Mouse (Mus musculus): ENCODE results near the gene Notch1. TPM values are rescaled to one million over a fixed set of nuclear protein-coding genes. Genes with fewer than 3 reads are reported as not detected.

Notch1 gene
- polyA plus RNA-seq, 1 experiment from 2014 or later: 26.7 TPM

GRCm38 (mm10) chr2:26544265-26544664 lies 27.8 kb upstream of the Notch1 start:
- WGBS: 77% methylated on average over 3 of the region's 3 CpGs
- H3K4me1 ChIP-seq: peaks cover 48% of the 10 kb centered on the region

GRCm38 (mm10) chr2:26543768-26544167 lies 27.3 kb upstream of the Notch1 start:
- H3K4me1 ChIP-seq: peaks cover 51% of the 10 kb centered on the region
- 91% methylated on average over 8 of the region's 8 CpGs for WGBS
- no peak overlapping the region for H3K27ac ChIP-seq

More at GRCm38 (mm10) chr2:26544265-26544664, 27.8 kb upstream of the Notch1 start:
- H3K9me3 ChIP-seq: no peaks in the 10 kb centered on the region
- no peak overlapping the region for H3K27ac ChIP-seq
- H3K27me3 ChIP-seq (ENCODE audit: poor library complexity, severe bottlenecking): peaks cover 15% of the 10 kb centered on the region; the same call in 1 of the 2 replicates
- no peaks in the 10 kb centered on the region for H3K36me3 ChIP-seq (replicated peaks)
- no peak overlapping the region for H3K4me3 ChIP-seq
- no peak for DNase-seq (ENCODE audit: extremely low spot score, low spot score)

DNA sequence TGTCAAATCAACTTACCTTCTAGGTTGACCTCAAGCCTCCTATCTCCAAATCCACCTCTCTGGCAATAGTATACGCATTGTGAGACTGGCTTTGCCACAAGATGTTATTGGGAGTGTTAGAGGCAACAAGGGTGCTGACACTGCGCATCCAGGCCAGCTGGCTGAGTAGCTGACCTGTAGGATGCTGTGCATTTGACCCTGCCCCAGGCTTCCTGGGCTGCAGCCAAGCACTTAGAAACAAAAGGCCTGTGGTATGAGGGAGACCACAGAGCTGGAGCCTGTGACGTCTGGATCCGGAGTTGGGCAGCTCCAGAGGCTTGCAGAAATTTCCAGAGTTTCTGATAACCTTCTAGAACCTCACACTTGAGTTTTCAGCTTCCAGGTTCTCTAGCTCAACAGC lies 26.7 kb upstream of the Notch1 start:
- no peaks in the 10 kb centered on the region for H3K9me3 ChIP-seq
- H3K4me1 ChIP-seq: peaks cover 55% of the 10 kb centered on the region
- H3K27me3 ChIP-seq (ENCODE audit: poor library complexity, severe bottlenecking): peaks cover 20% of the 10 kb centered on the region; the same call in 1 of the 2 replicates
- 0 out of 2 replicates have a peak overlapping the region, but pooled peaks have one; percentile 48 for H3K27ac ChIP-seq
- no peaks in the 10 kb centered on the region for H3K36me3 ChIP-seq (replicated peaks)
- no peak for DNase-seq (ENCODE audit: extremely low spot score, low spot score)
- WGBS: 76% methylated on average over 4 of the region's 4 CpGs
- no peak overlapping the region for H3K4me3 ChIP-seq

More at GRCm38 (mm10) chr2:26543768-26544167, 27.3 kb upstream of the Notch1 start:
- Histone ChIP-seq H3K4me3 (no peak overlapping the region), H3K27me3 (ENCODE audit: poor library complexity, severe bottlenecking) (peaks cover 18% of the 10 kb centered on the region; the same call in 1 of the 2 replicates), H3K36me3 (replicated peaks) (no peaks in the 10 kb centered on the region), H3K9me3 (no peaks in the 10 kb centered on the region)
- DNase-seq (ENCODE audit: extremely low spot score, low spot score): no peak

- H3K9me3 ChIP-seq: no peaks in the 10 kb centered on the region
- peaks cover 24% of the 10 kb centered on the region; the same call in 1 of the 2 replicates for H3K27me3 ChIP-seq (ENCODE audit: poor library complexity, severe bottlenecking)
- H3K36me3 ChIP-seq (replicated peaks): no peaks in the 10 kb centered on the region
- H3K27ac ChIP-seq: peak overlapping the region; percentile 80
- DNase-seq (ENCODE audit: extremely low spot score, low spot score): no peak
- peaks cover 53% of the 10 kb centered on the region for H3K4me1 ChIP-seq
- no peak overlapping the region for H3K4me3 ChIP-seq
- WGBS: 47% methylated on average over 9 of the region's 9 CpGs
Measured at GRCm38 (mm10) chr2:26541258-26541910, 24.9 kb upstream of the Notch1 start.

DNA sequence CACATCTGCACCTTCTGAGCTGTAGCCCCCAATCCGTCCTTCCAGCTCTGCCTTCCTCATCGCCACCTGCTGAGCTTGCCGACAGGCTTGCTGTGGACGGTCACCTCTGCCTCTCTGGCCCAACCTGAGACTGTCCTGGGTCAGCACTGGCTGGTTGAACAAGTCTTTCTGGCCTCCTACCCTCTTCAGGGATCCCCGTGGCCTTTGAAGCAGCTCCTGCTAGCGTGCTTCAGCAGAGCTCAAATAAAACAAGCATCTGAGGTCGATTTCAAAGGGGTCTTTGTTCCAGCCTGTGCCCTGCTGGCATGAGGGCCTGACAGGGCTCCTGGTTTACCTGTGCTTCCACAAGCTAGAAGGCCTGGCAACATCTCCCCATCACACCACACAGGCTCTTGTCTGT lies 24.3 kb upstream of the Notch1 start:
- peak overlapping the region; percentile 80 for H3K27ac ChIP-seq
- H3K27me3 ChIP-seq (ENCODE audit: poor library complexity, severe bottlenecking): peaks cover 24% of the 10 kb centered on the region; the same call in 1 of the 2 replicates
- H3K36me3 ChIP-seq (replicated peaks): no peaks in the 10 kb centered on the region
- no peak for DNase-seq (ENCODE audit: extremely low spot score, low spot score)
- H3K9me3 ChIP-seq: no peaks in the 10 kb centered on the region
- H3K4me3 ChIP-seq: no peak overlapping the region; the same call in 1 of the 2 replicates
- 23% methylated on average over 7 of the region's 7 CpGs for WGBS
- H3K4me1 ChIP-seq: peaks cover 60% of the 10 kb centered on the region

GRCm38 (mm10) chr2:26539516-26539915 lies 23.1 kb upstream of the Notch1 start:
- WGBS: 76% methylated on average over 2 of the region's 2 CpGs
- Histone ChIP-seq H3K4me1 (peaks cover 72% of the 10 kb centered on the region), H3K27me3 (ENCODE audit: poor library complexity, severe bottlenecking) (peaks cover 24% of the 10 kb centered on the region; the same call in 1 of the 2 replicates), H3K27ac (peak overlapping the region; percentile 80; the same call in 1 of the 2 replicates), H3K4me3 (no peak overlapping the region), H3K36me3 (replicated peaks) (no peaks in the 10 kb centered on the region), H3K9me3 (no peaks in the 10 kb centered on the region)
- no peak for DNase-seq (ENCODE audit: extremely low spot score, low spot score)

GRCm38 (mm10) chr2:26535517-26536045 lies 19.1 kb upstream of the Notch1 start:
- H3K9me3 ChIP-seq: no peaks in the 10 kb centered on the region
- DNase-seq (ENCODE audit: extremely low spot score, low spot score): peak; percentile 55
- no peaks in the 10 kb centered on the region for H3K36me3 ChIP-seq (replicated peaks)
- H3K4me1 ChIP-seq: peaks cover 78% of the 10 kb centered on the region
- H3K4me3 ChIP-seq: peak overlapping the region; percentile 5; the same call in 1 of the 2 replicates
- peaks cover 20% of the 10 kb centered on the region; the same call in 1 of the 2 replicates for H3K27me3 ChIP-seq (ENCODE audit: poor library complexity, severe bottlenecking)
- 10% methylated on average over 4 of the region's 4 CpGs for WGBS
- peak overlapping the region; percentile 85 for H3K27ac ChIP-seq

DNA sequence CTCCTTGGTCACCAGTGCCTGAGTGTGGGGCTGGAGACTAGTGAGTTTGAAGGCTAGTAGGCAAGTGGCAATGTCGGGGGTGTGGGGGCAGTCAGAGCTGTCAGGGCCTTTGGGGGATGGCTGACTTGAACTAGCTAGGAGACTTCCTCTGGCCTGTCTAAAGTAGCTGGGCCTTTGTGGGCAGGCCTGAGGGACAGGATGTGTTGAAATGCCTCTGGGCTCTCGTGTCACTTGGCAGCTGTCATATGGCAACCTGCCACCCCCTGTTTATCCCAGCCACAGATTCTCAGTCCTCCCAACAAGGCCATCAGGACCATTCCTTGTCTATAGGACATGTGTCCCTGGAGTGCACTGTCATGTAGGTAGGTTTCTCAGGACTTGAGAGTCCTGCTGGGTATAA lies 18.2 kb upstream of the Notch1 start:
- DNase-seq (ENCODE audit: extremely low spot score, low spot score): no peak
- peaks cover 11% of the 10 kb centered on the region; the same call in 1 of the 2 replicates for H3K27me3 ChIP-seq (ENCODE audit: poor library complexity, severe bottlenecking)
- H3K27ac ChIP-seq: peak overlapping the region; percentile 85
- peaks cover 68% of the 10 kb centered on the region for H3K4me1 ChIP-seq
- H3K36me3 ChIP-seq (replicated peaks): no peaks in the 10 kb centered on the region
- no peaks in the 10 kb centered on the region for H3K9me3 ChIP-seq
- 85% methylated on average over 2 of the region's 2 CpGs for WGBS
- H3K4me3 ChIP-seq: no peak overlapping the region

DNA sequence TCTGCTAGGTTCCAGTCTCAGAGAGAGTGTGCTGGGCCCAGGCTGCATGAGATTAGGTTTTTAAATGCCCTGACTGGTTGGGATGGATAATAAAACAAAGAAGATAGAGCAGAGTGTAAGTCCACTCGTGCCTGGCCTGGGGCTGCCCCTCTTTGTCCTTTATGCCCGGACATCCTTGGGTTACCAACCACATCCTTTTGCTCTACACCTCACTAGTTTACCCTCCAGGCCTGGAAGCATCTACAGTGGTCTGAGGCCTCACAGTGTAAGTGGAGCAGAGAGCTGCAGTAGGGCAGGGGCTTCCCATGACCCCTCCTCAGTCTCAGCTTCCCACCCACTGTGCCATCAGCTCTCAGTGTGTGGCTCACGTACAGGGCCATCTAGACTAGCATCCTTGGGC lies 17.7 kb upstream of the Notch1 start:
- H3K27me3 ChIP-seq (ENCODE audit: poor library complexity, severe bottlenecking): 0 out of 2 replicates have a peak, but pooled peaks cover 9% of the 10 kb centered on the region
- WGBS: 75% methylated on average over 3 of the region's 3 CpGs
- peak overlapping the region; percentile 85 for H3K27ac ChIP-seq
- H3K4me3 ChIP-seq: no peak overlapping the region
- H3K36me3 ChIP-seq (replicated peaks): no peaks in the 10 kb centered on the region
- H3K9me3 ChIP-seq: no peaks in the 10 kb centered on the region
- DNase-seq (ENCODE audit: extremely low spot score, low spot score): no peak
- peaks cover 64% of the 10 kb centered on the region for H3K4me1 ChIP-seq

DNA sequence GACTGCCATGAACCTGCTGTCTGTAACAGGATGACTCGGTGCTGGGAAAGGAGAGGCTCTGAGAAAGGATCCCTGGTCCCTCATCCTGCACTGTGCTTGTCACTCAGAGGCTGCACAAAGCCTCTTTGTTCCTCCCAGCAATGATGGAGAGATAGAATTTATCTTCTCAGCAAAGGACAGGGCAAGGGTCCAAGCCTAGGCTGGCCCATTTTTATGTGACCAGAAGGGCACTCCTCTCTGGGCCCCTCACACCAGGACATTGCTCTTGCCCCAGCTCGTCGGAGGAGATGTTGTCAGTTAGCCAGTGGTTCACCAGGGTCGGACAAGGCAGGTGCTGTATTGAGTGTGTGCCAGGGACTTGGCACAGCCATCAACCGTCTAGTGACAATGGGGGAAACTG lies 16.8 kb upstream of the Notch1 start:
- Histone ChIP-seq H3K27me3 (ENCODE audit: poor library complexity, severe bottlenecking) (0 out of 2 replicates have a peak, but pooled peaks cover 4% of the 10 kb centered on the region), H3K27ac (peak overlapping the region; percentile 85), H3K4me3 (no peak overlapping the region), H3K36me3 (replicated peaks) (no peaks in the 10 kb centered on the region), H3K9me3 (no peaks in the 10 kb centered on the region), H3K4me1 (peaks cover 60% of the 10 kb centered on the region)
- DNase-seq (ENCODE audit: extremely low spot score, low spot score): no peak
- 54% methylated on average over 5 of the region's 5 CpGs for WGBS

DNA sequence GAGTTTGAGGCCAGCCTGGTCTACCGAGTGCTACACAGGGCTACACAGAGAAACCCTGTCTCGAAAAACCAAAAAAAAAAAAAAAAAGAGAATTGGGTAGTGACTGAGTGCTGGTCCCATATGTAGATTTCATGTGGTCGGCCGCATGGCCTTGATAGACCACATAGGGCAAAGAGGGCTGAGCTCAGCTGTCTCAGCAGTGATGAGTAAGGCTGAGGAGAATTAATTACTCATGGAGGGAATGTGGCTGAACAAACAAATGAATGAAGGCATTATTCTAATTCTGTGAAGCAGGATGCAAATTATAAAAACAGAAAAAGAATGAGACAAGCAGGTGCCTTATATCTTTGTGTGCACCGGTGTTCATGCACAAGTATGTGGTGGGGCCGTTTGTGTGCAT lies 15.4 kb upstream of the Notch1 start:
- Histone ChIP-seq H3K36me3 (replicated peaks) (no peaks in the 10 kb centered on the region), H3K27me3 (ENCODE audit: poor library complexity, severe bottlenecking) (0 out of 2 replicates have a peak, but pooled peaks cover 2% of the 10 kb centered on the region), H3K9me3 (no peaks in the 10 kb centered on the region), H3K4me1 (peaks cover 67% of the 10 kb centered on the region), H3K4me3 (no peak overlapping the region), H3K27ac (no peak overlapping the region)
- no peak for DNase-seq (ENCODE audit: extremely low spot score, low spot score)
- WGBS: 89% methylated on average over 6 of the region's 6 CpGs

- no peaks in the 10 kb centered on the region for H3K9me3 ChIP-seq
- no peak overlapping the region for H3K27ac ChIP-seq
- H3K36me3 ChIP-seq (replicated peaks): no peaks in the 10 kb centered on the region
- no peak for DNase-seq (ENCODE audit: extremely low spot score, low spot score)
- WGBS: 87% methylated on average over 3 of the region's 3 CpGs
- no peak overlapping the region for H3K4me3 ChIP-seq
- peaks cover 67% of the 10 kb centered on the region for H3K4me1 ChIP-seq
- H3K27me3 ChIP-seq (ENCODE audit: poor library complexity, severe bottlenecking): no peaks in the 10 kb centered on the region
Measured at GRCm38 (mm10) chr2:26529881-26530280, 13.4 kb upstream of the Notch1 start.

DNA sequence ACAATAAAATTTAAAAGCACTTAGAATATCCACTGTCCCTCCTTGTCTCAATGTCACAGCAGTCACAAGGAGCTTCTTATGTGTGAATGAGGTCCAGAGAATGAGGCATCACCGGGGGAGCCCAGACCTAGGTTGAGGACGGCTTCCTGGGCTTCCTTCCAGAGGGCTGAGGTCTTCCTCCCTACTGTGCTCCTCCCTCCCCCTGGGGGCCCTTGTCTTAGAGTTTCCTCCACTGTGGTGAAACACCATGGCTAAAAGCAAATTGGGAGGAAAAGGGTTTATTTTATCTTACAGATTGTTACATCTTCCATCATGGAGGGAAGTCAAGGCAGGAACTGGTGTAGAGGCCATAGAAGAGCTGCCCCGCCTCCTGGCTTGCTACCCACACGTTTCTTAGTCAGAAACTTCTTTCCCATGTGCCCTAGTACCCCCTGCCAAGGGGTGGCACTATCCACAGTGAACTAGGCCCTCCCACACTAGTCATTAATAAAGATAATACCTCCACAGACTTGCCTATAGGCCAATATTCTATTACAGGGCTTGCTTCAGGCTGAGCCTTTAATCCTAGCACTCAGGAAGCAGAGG lies 12.8 kb upstream of the Notch1 start:
- no peaks in the 10 kb centered on the region for H3K27me3 ChIP-seq (ENCODE audit: poor library complexity, severe bottlenecking)
- H3K27ac ChIP-seq: no peak overlapping the region
- H3K4me1 ChIP-seq: peaks cover 65% of the 10 kb centered on the region
- DNase-seq (ENCODE audit: extremely low spot score, low spot score): no peak
- no peaks in the 10 kb centered on the region for H3K36me3 ChIP-seq (replicated peaks)
- WGBS: 67% methylated on average over 4 of the region's 4 CpGs
- H3K9me3 ChIP-seq: no peaks in the 10 kb centered on the region
- H3K4me3 ChIP-seq: no peak overlapping the region

Data from forebrain, embryonic 10.5 days (tissue).